27 mouse cellular contexts compared by ENCODE assay signal in the genomic region with DNA sequence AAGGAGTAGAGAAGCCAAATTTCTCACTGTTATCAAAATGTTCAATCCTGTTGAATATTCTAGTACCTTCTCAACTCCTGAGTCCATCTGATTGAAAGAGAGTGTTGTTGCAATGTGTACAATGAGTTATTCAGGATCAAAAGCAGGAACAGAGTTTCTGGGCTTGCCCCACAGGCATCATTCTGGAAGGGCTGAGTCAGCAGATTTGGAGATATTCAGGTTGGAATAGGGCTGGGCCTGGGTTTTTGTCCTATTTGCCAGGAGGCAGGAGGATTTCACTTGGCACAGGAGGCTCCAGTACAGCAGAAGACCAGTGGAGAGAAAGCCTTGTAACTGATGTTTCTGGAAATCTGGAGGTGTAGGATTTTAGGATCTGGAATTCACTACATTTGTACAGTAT.
DNase-seq lines count a peak whose midpoint lies in the region; ATAC-seq and TF ChIP-seq lines count a peak whose summit lies in the region.
"Had no signal": no experiment of that assay in that cellular context is flagged by ENCODE, and none has a peak within 500 bp of the region (broad histone marks: within the 10 kb centered on the region; RNA-seq: fewer than 3 reads in every experiment).

No protein-coding gene starts in this region.

- H3K27me3 ChIP-seq in embryonic facial prominence, embryonic 11.5 days (ENCODE audit: control insufficient read depth, insufficient read depth, low read length): no peaks in the 10 kb centered on the region
- H3K27me3 ChIP-seq in embryonic facial prominence, embryonic 10.5 days (replicated peaks; ENCODE audit: low read depth, poor library complexity, severe bottlenecking): no peaks in the 10 kb centered on the region
- no peaks in the 10 kb centered on the region for H3K27me3 ChIP-seq in CH12.LX (replicated peaks)
- no peaks in the 10 kb centered on the region for H3K27me3 ChIP-seq in MEL (ENCODE audit: control insufficient read depth in 1 of 2, insufficient read depth in 2 of 2, low read length in 2 of 2)
- H3K27me3 ChIP-seq: embryonic facial prominence, embryonic 12.5 days; embryonic facial prominence, embryonic 15.5 days; heart, embryonic 12.5 days; heart, embryonic 15.5 days; Patski had no signal

- in situ Hi-C loops in CH12.LX (cut with MboI; ENCODE audit: low pct_ligation_motif_present, low pct_unique_long_range_greater_than_20kb, low sequenced_read_pairs): no loop called here

- no peak for TF ChIP-seq CTCF in CH12.LX (conservative IDR thresholded peaks at IDR 0.05 in 1 of 2, IDR thresholded peaks at IDR 0.05 in 1 of 2; ENCODE audit: low read depth in 2 of 2, low read length in 2 of 2)
- TF ChIP-seq CTCF in MEL (IDR thresholded peaks at IDR 0.05 in 2 of 3, conservative IDR thresholded peaks at IDR 0.05 in 1 of 3; ENCODE audit: control insufficient read depth in 1 of 3, insufficient read depth in 1 of 3, low read depth in 2 of 3, low read length in 3 of 3, poor library complexity in 1 of 3, severe bottlenecking in 1 of 3): no peak

- TF ChIP-seq POLR2A in CH12.LX (IDR thresholded peaks at IDR 0.05; ENCODE audit: low read depth, low read length) (no peak), MEL (IDR thresholded peaks at IDR 0.05; ENCODE audit: control insufficient read depth in 1 of 2, insufficient read depth in 1 of 2, low read depth in 1 of 2, low read length in 2 of 2, poor library complexity in 1 of 2) (no peak)

- H3K79me2 ChIP-seq in CH12.LX (replicated peaks; ENCODE audit: control insufficient read depth, extremely low read depth, insufficient read depth, poor library complexity, severe bottlenecking) (no peaks in the 10 kb centered on the region), MEL (ENCODE audit: control insufficient read depth, insufficient read depth, low read length, poor library complexity) (no peaks in the 10 kb centered on the region)

- TF ChIP-seq EP300 in CH12.LX (IDR thresholded peaks at IDR 0.05; ENCODE audit: low read length): no peak
- no peak for TF ChIP-seq EP300 in MEL (IDR thresholded peaks at IDR 0.05; ENCODE audit: low read depth in 1 of 2, low read length in 2 of 2)

- no peaks in the 10 kb centered on the region for H3K9me3 ChIP-seq in embryonic facial prominence, embryonic 11.5 days (replicated peaks; ENCODE audit: control insufficient read depth, low read length)
- H3K9me3 ChIP-seq in embryonic facial prominence, embryonic 10.5 days: no peaks in the 10 kb centered on the region
- peaks cover 3% of the 10 kb centered on the region for H3K9me3 ChIP-seq in CH12.LX (replicated peaks; ENCODE audit: low read length)
- no peaks in the 10 kb centered on the region for H3K9me3 ChIP-seq in MEL (replicated peaks; ENCODE audit: insufficient read depth, low read length)
- H3K9me3 ChIP-seq: embryonic facial prominence, embryonic 12.5 days; embryonic facial prominence, embryonic 15.5 days; heart, embryonic 12.5 days; heart, embryonic 15.5 days had no signal

- peak; percentile 4 for DNase-seq in embryonic facial prominence, embryonic 11.5 days (ENCODE audit: low spot score)
- no peak for DNase-seq in embryonic facial prominence, embryonic 10.5 days (ENCODE audit: low spot score)
- DNase-seq in CH12.LX (ENCODE audit: extremely low read depth): no peak
- no peak for DNase-seq in MEL (ENCODE audit: low read depth, low spot score)
- no peak for DNase-seq in right cerebral cortex, postnatal 14 days
- no peak for DNase-seq in layer of hippocampus, postnatal 14 days (ENCODE audit: low spot score in 2 of 2)
- DNase-seq: adrenal gland, adult 2 months; adrenal gland, postnatal 14 days; cerebellum, adult 11 months; cerebellum, adult 2 months; embryo, embryonic 11 days; forebrain, postnatal 0 days; gastrocnemius, postnatal 25 days; heart, adult 18-20 months; heart, postnatal 10 days; heart, postnatal 4 days; kidney, adult 18-20 months had no signal

- H3K4me3 ChIP-seq in embryonic facial prominence, embryonic 11.5 days (ENCODE audit: low read depth, low read length): no peak overlapping the region
- no peak overlapping the region for H3K4me3 ChIP-seq in embryonic facial prominence, embryonic 10.5 days
- H3K4me3 ChIP-seq in CH12.LX (replicated peaks in 1 of 3; ENCODE audit: low read depth in 2 of 3, low read length in 2 of 3, poor library complexity in 1 of 3) (no peak overlapping the region), MEL (ENCODE audit: control insufficient read depth in 1 of 2, insufficient read depth in 1 of 2, low read depth in 2 of 2, low read length in 2 of 2) (no peak overlapping the region)
- H3K4me3 ChIP-seq: embryonic facial prominence, embryonic 12.5 days; embryonic facial prominence, embryonic 15.5 days; heart, embryonic 12.5 days; heart, embryonic 15.5 days had no signal

- H3K27ac ChIP-seq in embryonic facial prominence, embryonic 11.5 days (replicated peaks; ENCODE audit: low read depth, low read length): no peak overlapping the region
- no peak overlapping the region for H3K27ac ChIP-seq in embryonic facial prominence, embryonic 10.5 days (replicated peaks)
- H3K27ac ChIP-seq in CH12.LX (ENCODE audit: insufficient read depth, low read depth) (no peak overlapping the region), MEL (ENCODE audit: control insufficient read depth, low read depth, low read length) (no peak overlapping the region)
- H3K27ac ChIP-seq: embryonic facial prominence, embryonic 12.5 days; embryonic facial prominence, embryonic 15.5 days; heart, embryonic 15.5 days; hindbrain, embryonic 14.5 days; hindbrain, postnatal 0 days had no signal

- TF ChIP-seq RAD21 in CH12.LX (IDR thresholded peaks at IDR 0.05; ENCODE audit: low read depth, low read length) (no peak), MEL (IDR thresholded peaks at IDR 0.05; ENCODE audit: low read depth, low read length) (no peak)

- dilution Hi-C loops in CH12.LX (cut with MboI; ENCODE audit: extremely low pct_ligation_motif_present, extremely low pct_unique_long_range_greater_than_20kb, low sequenced_read_pairs): no loop called here

- no peak overlapping the region for H3K9ac ChIP-seq in embryonic facial prominence, embryonic 11.5 days (replicated peaks; ENCODE audit: low read length)
- H3K9ac ChIP-seq in CH12.LX (ENCODE audit: insufficient read depth, low read depth): no peak overlapping the region
- H3K9ac ChIP-seq in MEL (ENCODE audit: control insufficient read depth, low read depth, low read length, poor library complexity, severe bottlenecking): no peak overlapping the region
- H3K9ac ChIP-seq: embryonic facial prominence, embryonic 12.5 days; embryonic facial prominence, embryonic 15.5 days; forebrain, postnatal 0 days; heart, embryonic 12.5 days; heart, embryonic 15.5 days; hindbrain, embryonic 14.5 days had no signal

- no peaks in the 10 kb centered on the region for H3K4me1 ChIP-seq in embryonic facial prominence, embryonic 11.5 days (ENCODE audit: control insufficient read depth, insufficient read depth, low read length)
- H3K4me1 ChIP-seq in embryonic facial prominence, embryonic 10.5 days: no peaks in the 10 kb centered on the region
- H3K4me1 ChIP-seq in CH12.LX (ENCODE audit: control insufficient read depth in 1 of 2, insufficient read depth in 2 of 2): no peaks in the 10 kb centered on the region
- no peaks in the 10 kb centered on the region for H3K4me1 ChIP-seq in MEL (ENCODE audit: control insufficient read depth in 1 of 2, insufficient read depth in 2 of 2, low read length in 2 of 2)
- H3K4me1 ChIP-seq: embryonic facial prominence, embryonic 12.5 days; embryonic facial prominence, embryonic 15.5 days; heart, embryonic 12.5 days; heart, embryonic 15.5 days had no signal

- H3K4me2 ChIP-seq in embryonic facial prominence, embryonic 11.5 days (ENCODE audit: low read depth, low read length): no peak overlapping the region
- no peak overlapping the region for H3K4me2 ChIP-seq in CH12.LX (ENCODE audit: insufficient read depth, low read depth, poor library complexity, severe bottlenecking)
- H3K4me2 ChIP-seq: embryonic facial prominence, embryonic 12.5 days; embryonic facial prominence, embryonic 15.5 days; heart, embryonic 12.5 days; heart, embryonic 15.5 days; hindbrain, embryonic 14.5 days had no signal

- no peaks in the 10 kb centered on the region for H3K36me3 ChIP-seq in embryonic facial prominence, embryonic 11.5 days (replicated peaks; ENCODE audit: control insufficient read depth, insufficient read depth, low read depth, low read length)
- no peaks in the 10 kb centered on the region for H3K36me3 ChIP-seq in embryonic facial prominence, embryonic 10.5 days (replicated peaks)
- H3K36me3 ChIP-seq in CH12.LX (replicated peaks in 1 of 2; ENCODE audit: control insufficient read depth in 1 of 2, insufficient read depth in 1 of 2, low read length in 1 of 2) (no peaks in the 10 kb centered on the region), MEL (ENCODE audit: control insufficient read depth in 1 of 2, insufficient read depth in 2 of 2, low read length in 2 of 2) (no peaks in the 10 kb centered on the region)
- H3K36me3 ChIP-seq: embryonic facial prominence, embryonic 12.5 days; embryonic facial prominence, embryonic 15.5 days; heart, embryonic 12.5 days; heart, embryonic 15.5 days had no signal

- ATAC-seq in embryonic facial prominence, embryonic 11.5 days (replicated peaks; ENCODE audit: insufficient number of reproducible peaks, low FRiP score, low TSS enrichment, low read depth): no peak
- ATAC-seq: forebrain, embryonic 14.5 days; forebrain, postnatal 0 days; hindbrain, postnatal 0 days; inflammation-experienced regulatory T-cells, adult 6 months; intestine, embryonic 16.5 days; Patski had no signal

TF ChIP-seq in CH12.LX, 34 proteins besides CTCF, POLR2A, EP300 and RAD21:
- TF ChIP-seq MAFK (IDR thresholded peaks at IDR 0.05; ENCODE audit: insufficient replicate concordance, low read length) (peak; percentile 90), GABPA (IDR thresholded peaks at IDR 0.05; ENCODE audit: insufficient replicate concordance, low read depth, low read length) (no peak)

TF ChIP-seq in MEL, 35 proteins besides CTCF, POLR2A, EP300 and RAD21:
- TF ChIP-seq TBP (IDR thresholded peaks at IDR 0.05; ENCODE audit: low read depth, low read length): no peak
- 0 out of 2 replicates have a peak, but pooled peaks have one; percentile 46 for TF ChIP-seq MAFK (IDR thresholded peaks at IDR 0.05; ENCODE audit: borderline replicate concordance, low read depth, low read length)
